Mouse (Mus musculus) ES-E14 (cell line): ENCODE results near the gene Erp27.

ENCODE experiments used
- CHD2 ChIP-seq: IDR thresholded peaks from 2 replicates; pipeline ENCODE4 v1.6.1; 2014; ENCODE audit warnings: mild to moderate bottlenecking, low read depth, low read length, inconsistent platforms
- HCFC1 ChIP-seq: IDR thresholded peaks from 2 replicates; pipeline ENCODE4 v1.6.1; 2012; ENCODE audit warnings: low read length, inconsistent platforms, borderline replicate concordance; ENCODE audit not compliant: insufficient read depth
- MAFK ChIP-seq: IDR thresholded peaks from 2 replicates; pipeline ENCODE4 v1.6.1; 2014; ENCODE audit warnings: mild to moderate bottlenecking, low read depth, low read length, inconsistent platforms; ENCODE audit not compliant: insufficient read depth
- ZC3H11A ChIP-seq: IDR thresholded peaks from 2 replicates; pipeline ENCODE4 v1.6.1; 2012; ENCODE audit warnings: low read depth, mild to moderate bottlenecking, inconsistent platforms, low read length, borderline replicate concordance
- ZNF384 ChIP-seq: IDR thresholded peaks from 2 replicates; pipeline ENCODE4 v1.6.1; 2012; ENCODE audit warnings: low read depth, low read length, inconsistent platforms

DNA sequence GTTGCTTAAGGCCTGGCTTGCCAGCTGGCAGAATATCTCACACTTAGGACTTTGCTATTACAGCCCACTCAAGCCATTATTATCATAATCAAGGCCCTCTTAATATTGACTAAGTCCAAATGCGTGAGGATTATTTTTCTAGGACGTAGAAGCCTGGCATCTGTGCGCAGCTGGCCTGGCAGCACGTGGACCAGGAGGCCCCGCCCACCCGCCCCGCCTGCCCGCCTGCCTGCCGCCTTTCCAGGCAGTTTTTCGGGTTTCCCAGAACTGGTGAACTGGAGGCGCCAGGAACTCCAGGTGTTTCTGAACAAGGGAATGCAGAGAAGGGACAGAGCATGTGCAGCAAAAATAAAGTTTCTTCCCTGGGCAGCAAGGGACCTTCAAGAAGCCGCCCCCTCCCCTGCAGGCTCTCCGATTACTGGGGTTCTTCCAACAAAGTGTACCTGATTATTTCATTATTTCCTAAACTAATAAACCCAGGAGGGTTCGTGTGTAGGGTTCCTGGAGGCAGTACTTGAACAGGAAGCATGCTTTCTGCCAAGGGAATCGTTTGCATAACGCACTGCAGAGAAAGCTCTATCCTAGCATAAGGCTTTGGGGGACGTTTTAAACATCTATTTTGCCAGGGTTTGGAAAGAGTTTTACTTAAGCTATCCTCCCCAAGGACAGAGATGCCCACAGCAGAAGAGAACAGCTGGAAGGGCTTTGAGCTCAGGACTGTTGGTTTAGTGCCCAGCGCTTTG, 8.4 kb downstream of the Erp27 start:
- TF ChIP-seq HCFC1, result no peak
- no peak for TF ChIP-seq CHD2
- no peak for TF ChIP-seq MAFK
- TF ChIP-seq ZNF384, result no peak
- TF ChIP-seq ZC3H11A, result no peak
